Mouse (Mus musculus): ENCODE data around the gene Clic1.

Clic1 gene

DNA sequence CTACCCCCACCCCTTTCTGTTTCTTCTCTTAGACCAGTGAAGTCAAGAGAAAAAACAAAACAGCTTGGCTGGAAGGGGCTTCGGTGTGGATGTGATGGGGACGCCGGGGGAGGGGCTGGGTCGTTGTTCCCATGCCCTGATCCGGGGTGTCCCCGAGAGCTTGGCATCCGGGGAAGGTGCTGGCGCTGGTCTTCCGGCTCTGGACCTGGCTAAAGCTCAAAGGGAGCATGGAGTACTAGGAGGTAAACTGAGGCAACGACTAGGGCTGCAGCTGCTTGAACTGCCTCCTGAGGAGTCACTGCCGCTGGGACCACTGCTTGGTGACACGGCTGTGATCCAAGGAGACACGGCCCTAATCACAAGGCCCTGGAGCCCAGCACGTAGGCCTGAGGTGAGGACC, 10.3 kb downstream of the Clic1 start:
- in situ Hi-C loops (cut with MseI, MboI), result no loop called here

DNA sequence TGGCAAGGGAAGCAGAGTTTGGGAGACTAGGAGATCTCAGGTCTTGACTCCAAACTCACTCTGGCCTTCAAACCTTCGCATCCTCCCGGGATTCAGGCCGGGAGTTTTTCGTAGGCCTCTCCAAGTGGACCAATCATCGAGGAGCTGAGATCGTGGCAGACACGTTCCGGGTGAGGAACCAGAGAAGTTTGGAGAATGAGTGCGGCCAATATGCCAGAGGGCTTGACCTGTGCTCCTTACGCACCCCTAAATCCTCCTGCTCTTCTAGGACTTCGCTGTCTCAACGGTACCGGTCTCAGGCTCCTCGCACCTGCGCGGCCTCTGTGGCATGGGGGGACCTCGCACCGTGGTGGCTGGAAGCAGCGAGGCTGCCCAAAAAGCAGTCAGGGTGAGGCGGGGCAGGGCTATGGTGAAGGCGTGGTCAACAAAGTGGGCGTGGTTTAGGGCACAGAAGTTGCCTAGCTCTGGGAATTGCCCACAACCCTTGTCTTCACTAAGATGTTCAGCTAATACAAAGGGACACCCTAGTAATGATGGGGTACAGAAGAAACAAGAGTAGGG, 11.1 kb downstream of the Clic1 start:
- in situ Hi-C loops (cut with MseI, MboI), result no loop called here

DNA sequence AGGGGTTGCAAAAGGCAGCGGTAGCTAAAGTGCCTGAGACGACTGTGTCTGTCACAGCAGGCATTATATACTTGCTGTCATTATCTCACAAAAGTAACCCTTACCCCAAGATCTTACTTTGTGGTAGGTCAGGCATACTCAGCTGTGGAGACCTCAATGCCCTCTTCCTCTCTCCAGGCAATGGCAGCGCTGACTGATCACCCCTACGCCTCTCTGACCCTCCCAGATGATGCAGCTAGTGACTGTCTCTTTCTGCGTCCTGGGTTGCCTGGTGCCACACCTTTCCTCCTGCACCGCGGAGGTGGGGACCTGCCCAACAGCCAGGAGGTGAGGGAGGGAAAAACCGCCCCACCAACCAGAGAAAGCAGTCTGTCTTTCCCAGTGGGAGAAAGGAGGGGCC, 11.5 kb downstream of the Clic1 start:
- in situ Hi-C loops (cut with MseI, MboI), result no loop called here

DNA sequence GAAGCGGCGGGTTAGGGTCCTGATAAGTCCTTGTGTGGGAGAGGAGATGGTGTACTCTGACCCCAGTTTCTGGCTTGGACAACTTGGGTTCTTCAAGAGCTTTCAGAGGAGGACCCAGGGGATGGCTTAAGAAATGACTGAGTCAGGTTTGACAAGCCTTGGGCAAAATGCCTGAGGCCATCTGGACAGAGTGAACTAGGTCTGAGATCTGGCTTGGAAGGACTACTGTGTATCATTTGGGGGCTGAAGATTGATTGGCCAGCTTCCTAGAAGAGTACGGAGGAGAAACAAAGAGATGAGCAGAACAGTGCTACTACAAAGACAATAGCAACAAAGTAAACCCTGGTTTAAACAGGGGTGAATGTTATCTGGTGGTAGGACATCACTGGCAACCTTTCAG, 13.7 kb downstream of the Clic1 start:
- in situ Hi-C loops (cut with MseI, MboI), result no loop called here

DNA sequence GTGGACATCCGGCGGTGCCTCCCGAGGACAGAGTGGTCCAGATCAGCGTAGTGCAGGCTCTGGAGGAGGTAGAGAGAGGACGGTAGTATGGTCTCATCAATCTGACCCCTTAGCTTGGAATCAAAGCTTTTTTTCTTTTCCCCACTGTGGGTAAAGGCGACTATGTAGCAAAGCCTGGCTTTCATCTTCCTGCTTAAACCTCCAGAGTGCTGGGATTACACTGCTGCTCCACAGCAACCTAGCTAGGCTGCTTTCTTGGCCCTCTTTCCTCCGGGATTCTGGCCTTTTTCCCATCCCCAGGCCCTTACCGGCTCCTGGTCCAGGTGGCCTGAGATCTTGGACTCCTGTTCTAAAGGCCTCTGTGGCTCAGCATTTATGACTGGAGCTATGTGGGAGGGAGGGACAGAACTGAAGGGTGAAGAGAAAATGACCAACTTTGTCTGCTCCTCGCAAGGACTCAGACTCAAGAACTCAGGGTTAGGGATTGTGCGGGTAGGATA, 14.7 kb downstream of the Clic1 start:
- in situ Hi-C loops (cut with MseI, MboI), result no loop called here

DNA sequence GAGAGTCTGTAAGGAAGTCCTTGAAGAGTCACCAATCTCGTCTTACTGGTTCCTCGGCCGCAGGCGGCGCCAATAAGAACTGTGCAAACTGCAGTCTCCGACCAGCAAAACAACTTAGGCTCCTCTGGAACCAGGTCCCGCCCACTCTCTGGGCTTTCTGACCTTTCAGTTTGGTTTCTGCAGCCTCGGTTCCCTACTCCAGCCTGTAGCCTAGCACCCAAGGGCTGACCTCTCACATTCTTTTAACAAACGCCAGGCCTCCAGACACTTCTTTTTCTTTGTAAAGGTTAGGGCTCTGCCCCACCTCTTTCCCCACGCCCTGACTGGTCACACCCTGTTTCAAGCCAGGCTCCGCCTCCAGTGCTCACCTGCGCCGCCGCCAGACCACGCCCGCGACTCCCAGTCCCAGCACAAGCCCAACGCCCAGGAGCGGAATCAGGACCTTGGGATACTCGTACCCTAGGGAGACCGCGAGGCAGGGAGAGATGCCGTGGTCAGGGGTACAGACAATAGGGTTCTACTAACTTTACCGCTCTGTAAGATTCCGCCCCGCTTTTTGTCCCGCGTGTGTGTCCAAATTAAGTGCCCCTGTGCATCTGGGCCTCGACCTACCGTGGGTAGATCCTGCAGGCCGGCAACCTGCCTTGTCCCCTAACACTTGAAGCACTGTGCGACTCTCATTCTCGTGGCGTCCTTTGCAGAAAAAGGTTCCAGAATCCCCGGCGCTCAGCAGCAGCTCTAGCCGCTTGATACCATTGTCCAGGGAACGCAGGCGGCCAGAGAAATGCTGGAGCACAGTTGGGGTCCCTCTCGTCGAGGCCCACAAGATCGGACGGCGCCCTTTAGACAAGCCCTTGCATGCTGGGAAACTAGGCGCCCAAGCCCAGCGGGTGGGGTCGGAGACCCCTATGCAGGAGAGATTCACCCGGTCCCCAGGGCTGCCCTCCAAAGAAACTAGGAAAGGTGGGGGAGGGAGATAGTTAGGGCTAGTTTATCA, 15.5 kb downstream of the Clic1 start, which contains the start of gene Ly6g6c:
Ly6g6c (plus strand) TSS at position 438 of the 997 bp plus-strand sequence.
- in situ Hi-C loops (cut with MseI, MboI), result no loop called here

DNA sequence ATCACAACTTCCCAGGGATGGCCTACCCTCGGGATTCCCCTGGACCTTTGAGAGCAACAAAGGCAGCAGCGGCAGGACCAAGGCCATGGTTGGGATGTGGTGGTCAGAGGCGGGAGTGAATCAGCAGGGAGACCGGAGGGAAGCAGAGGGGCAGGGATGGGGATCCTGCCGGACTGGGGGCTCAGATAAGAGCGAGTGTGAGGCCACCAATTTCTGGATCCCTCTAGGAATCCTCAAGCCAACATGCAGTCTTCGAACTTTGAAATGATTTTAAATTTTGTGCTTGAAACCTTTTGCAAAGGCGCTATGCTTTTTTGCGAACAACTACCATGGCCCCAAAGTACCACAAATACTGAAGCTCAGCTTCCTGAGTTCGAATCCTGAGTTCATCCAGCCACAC, 16.3 kb downstream of the Clic1 start, which contains the start of gene Mpig6b:
Mpig6b (minus strand) TSS at position 101 of the 400 bp plus-strand sequence.
- in situ Hi-C loops (cut with MseI, MboI), result no loop called here

DNA sequence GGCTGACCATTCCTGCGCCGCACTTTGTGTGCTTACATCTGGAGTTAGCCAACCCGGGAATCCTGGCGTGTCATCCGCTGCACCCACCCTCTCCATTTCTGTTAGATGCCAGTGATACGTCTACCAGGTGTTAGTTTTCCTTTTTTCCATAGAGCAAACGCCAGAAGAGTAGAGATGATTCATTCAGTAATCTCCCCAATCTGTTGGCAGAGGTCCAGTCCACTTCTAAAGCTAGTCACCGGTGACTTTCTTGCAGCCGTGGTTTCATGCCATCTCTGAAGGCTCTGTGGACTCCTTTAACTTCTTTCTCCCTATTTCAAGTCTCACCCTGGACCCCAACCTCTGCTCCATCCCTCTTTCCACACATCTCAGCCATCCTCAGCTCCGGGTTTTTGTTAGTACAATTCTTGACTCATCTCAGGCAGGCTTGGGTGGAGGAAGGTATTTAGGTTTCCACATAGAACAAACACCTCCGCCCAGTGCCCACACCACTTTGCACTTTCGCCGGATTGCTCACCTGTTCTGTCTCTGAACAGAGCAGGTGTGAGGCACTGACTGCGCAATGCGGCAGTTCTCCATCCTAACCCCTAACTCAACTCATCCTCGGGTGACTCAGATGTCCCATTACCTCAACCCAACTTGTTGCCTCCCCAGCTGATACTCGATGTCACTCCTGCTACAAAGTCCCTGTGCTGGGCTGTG, 18.6 kb downstream of the Clic1 start:
- in situ Hi-C loops (cut with MseI, MboI), result no loop called here

DNA sequence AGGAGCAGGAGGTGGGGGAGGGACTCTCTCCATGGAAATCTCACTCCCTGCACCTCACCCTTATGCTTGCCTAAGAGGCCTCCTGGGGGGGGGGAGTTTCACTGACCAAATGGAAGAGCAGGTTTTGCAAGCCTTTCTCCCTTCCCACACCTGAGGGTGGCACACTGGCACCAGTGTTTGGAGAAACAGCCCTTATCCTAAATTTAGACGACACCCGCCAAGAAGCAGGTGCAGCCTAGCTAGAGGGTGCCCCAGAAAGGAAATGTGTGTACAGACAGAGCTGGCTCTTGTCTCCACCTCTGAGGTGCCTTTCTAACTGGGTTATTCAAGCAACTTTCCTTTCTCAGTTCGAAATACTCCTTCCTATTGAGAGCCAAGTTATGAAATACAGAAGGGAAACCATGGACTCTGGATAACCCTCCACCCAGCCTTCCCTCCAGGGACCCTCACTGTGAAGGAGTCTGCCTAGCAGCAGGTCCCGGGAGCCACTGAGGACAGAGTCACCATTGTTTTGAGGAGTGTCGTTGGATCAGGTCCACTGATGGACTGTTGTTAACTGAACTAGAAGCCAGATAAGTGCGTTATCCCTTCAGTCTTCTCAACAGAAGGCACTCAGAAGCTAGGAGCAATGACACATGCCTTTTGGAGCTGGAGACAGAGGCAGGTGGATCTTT, 20.9 kb downstream of the Clic1 start:
- in situ Hi-C loops (cut with MseI, MboI), result no loop called here

DNA sequence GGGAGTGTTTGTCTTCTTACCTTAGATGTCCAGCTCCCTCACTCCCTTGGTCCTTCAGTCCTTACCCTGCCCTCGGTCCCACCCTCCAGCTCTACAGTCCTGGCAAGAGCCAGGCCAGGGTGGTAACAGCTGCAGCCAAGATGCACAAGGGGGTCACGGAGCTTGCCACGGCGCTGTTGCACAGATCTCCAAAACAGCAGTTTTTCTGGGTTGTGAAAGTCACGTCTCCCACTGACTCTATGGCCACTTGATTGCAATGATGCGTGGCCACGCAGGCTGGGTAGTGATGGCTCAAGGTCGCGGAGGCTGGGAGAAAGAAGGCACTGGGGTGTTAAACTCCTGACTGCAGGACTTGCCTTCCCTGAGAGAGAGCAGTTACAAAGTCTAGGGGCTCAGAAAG, 21.7 kb downstream of the Clic1 start:
- in situ Hi-C loops (cut with MseI, MboI), result no loop called here

DNA sequence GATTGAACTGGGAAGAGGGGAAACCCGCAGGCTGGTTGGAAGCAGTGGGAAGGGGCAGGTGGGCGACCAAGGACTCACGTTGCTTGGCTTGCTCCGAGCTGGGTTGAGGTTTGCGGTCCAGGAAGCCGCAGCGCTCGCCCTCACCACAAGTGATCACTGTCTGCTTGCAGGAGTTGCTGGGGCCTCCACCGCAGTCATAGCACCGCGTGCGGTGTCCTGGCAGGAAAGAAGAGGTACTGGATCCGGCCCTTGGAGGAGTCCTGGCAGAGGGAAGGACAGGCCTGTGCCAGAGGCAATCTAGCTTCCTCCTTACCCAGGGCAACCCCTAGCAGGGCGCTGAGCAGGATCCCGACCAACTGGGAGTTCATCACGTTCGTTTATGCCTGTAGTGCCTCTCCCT, 24.3 kb downstream of the Clic1 start:
- in situ Hi-C loops (cut with MseI, MboI), result no loop called here

DNA sequence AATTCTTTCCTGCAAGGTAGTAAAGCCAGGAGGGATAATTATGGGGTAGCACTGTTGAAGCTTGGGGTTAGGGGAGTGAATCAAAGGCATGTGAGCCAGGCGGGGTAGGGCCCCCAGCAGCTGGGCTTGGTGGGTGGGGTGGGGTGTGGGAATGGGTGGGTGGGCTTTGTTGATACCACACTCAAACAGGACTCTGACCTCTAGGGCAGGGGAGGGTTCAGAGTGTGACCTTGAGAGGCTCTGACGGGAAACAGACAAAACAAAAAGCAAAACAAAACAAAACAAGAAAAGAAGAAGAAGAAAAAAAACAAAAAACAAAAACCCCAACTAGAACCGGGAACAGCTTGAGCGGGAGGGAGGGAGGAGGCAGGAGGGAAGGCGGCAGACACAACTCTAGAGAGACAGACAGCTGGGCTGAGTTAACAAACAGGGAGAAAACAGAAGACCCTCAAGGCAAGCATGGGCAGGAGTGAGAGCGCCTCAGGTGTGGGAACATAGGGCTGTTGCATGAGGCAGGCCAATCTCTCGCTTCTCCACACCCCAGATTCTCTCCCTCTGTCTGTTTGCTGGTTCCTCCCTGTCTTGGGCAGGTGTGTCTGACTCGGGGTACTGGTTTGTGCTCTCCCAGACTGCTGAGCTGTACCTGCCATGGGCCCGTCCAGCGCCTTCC, 26.9 kb downstream of the Clic1 start, which contains the start of gene Ly6g6e:
Ly6g6e (plus strand) TSS at position 396 of the 670 bp plus-strand sequence.
- in situ Hi-C loops (cut with MseI, MboI), result no loop called here

DNA sequence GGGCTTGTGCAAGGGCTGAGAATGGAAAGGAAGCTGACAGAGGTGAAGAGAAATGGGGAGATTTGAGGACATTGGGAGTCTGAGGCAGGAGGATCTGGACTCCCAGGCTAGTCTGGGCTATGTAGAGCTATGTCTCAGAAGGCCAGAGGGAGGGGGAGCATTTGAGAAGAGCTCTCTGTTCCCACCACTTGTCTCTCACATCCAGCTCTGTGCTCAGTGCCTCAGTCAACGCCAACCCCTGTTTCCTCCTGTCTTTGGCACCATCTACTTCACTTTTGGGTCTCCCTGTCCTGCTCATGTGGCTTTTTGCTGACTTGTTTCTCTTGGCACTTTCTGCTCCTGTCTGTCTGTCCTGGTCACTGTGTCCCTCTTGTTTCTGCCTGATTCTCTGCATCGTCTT, 27.5 kb downstream of the Clic1 start:
- in situ Hi-C loops (cut with MseI, MboI), result no loop called here

DNA sequence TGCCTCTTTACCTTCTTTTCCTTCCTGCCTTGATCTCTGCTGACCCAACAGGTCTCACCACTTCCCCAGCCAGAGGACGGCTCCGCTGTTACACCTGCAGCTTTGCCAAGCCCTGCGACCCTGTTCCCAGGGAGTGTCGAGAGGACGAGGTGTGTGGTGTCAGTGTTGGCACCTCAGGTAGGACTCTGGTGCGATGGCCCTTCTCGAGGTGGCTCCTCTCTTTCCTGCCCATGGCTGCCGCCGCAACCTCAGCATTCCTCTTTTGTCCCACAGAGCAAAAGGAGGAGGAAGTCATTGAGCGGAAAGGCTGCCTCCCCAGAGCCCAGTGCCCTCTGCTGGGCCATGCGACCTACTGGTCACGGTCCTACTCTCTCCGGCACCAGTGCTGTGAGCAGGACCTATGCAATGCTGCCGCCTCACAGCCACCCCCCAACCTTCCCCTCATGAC, 28.0 kb downstream of the Clic1 start, which contains the start of gene Ly6g6d:
Ly6g6d (minus strand) TSS at position 280 of the 448 bp plus-strand sequence.
- in situ Hi-C loops (cut with MseI, MboI), result no loop called here

DNA sequence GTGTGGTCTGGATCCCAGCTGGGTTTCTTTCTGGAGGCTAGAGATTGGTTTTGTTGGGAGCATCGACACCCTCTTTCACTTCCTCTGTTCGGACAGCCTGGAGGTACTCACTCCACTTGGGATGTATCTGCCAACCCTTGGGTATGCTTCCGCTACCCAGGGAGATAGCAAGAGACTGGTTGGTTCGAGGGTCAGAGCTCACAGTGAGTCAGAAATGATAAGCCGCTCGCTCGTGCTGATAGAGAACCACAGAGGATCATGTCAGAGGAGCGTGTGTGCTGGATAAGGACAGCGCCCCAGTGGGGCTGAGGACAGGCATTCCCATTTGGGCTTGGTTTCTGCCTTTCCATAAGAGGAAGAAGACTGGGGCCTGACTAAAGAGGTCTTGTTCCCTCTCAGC, 30.0 kb downstream of the Clic1 start:
- in situ Hi-C loops (cut with MseI, MboI), result no loop called here

DNA sequence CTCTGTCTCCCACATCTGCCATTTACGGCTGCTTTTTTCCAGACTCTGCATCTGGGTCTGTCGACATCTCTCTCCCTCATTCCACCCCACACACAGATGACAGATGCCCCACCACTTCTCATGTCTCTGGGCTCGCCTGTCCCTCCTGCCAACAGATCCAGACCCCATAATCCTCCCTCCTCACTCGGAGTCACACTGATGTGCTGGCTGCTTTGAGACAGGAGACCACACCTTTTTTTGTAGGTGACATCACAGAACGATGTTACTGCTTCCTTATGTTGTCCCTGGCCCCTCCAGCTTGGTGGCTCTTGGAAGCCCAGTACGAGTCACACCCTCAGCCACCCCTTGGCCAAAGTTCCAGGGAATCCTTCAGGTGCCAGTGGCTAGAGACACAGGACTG, 30.5 kb downstream of the Clic1 start:
- in situ Hi-C loops (cut with MseI, MboI), result no loop called here

DNA sequence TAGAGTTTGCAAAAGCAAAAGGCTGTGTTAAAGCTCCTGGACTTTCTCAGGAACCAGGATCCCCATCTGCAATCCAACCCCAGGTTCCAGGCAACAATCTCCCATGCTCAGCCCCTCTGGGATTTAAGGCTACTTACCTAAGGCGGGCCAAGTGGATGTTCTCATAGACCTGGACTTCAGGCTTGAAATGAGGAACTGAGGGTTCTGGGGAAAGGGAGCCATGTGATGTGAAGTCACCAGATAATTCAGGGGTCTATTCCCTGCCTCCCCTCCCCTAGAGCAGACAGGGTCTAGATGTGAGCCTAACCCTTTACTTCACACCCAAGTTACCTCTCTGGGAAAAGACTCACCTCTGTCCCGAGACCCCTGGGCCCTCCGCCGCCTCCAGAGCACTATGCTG, 30.9 kb downstream of the Clic1 start:
- in situ Hi-C loops (cut with MseI, MboI), result no loop called here

DNA sequence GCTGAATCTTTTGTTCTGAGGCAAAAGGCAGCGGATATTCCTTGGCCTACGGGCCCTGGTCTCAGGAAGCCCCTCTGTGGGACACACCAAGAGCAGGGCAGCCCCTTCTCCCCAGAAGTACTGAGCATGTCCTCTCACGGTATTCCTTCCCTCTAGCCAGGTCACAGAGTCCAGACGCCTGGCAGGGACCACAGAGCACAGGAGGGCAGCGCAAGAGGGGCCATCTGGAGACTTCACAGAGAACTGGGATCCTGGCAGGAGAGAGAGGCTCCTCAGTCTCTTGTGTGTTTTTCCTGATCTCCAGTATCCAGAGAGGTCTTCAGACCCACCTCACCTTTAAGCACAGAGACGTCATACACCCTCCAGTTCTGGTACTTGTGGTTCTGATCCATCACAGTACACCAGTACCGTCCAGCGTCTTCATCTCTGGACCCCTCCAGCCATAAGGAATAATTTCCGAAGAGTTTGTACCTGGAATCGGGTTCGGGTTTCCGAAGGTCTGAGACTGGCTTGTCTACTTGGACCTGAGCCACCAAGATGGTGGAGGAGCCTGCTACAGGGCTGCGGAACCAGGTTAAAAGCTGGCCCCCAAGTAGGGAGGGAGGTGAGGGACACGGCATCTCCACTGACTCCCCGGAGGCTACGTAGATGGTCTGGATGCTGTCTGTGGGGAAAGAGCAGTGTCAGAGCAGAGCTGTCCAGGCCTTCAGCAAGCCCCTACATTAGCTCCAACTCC, 33.2 kb downstream of the Clic1 start:
- in situ Hi-C loops (cut with MseI, MboI), result no loop called here

DNA sequence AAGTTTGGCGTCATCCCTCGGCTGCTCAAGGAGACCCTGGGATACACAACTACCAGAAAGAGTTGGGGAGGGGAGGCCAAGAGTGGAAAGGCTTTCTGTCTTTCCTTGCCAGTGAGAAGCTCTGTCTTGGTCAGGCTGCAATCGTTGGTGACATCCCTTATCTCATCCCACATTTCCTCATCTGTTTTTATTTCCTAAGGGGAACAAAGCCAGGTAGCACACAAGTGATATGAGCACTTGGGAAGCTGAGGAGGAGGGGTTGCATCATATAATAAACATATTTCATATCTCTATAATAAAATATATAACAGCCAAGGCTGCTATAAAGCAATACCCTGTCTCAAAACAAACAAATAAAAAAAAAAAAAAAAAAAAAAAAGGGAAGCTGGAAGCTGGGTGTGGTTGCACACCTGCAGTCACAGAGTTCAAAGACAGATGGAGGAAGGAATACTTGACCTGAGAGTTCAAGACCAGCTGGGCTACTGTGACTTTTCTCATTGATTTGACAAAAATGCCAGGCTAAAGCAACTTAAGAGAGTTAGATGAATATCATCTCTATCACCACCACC, 34.2 kb downstream of the Clic1 start:
- in situ Hi-C loops (cut with MseI, MboI), result no loop called here
